Mouse (Mus musculus) leukemia stem cell, adult 10-12 weeks (primary cell): Measurements from ENCODE around the gene Hist1h2ae. TPM values are rescaled to one million over a fixed set of nuclear protein-coding genes. Genes with fewer than 3 reads are reported as not detected.

Experiments
- polyA plus RNA-seq: library from polyadenylated mRNA; stranded (reverse); fragments of >175 nt; gene quantifications from 2 replicates; pipeline ENCODE4 v1.2.3, GENCODE M21; 2012; ENCODE audit warnings: low replicate concordance

Gene Hist1h2ae
- polyA plus RNA-seq = 20.4 and 37.8 TPM in 2 replicates

GRCm38 (mm10) chr13:23571022-23571503, at the start of gene Hist1h2ae, which contains the start of gene Hist1h2bg:
Gene Hist1h2ae, minus strand, starts transcription at chr13:23571220.
Gene Hist1h2bg, plus strand, starts transcription at chr13:23571396.

DNA sequence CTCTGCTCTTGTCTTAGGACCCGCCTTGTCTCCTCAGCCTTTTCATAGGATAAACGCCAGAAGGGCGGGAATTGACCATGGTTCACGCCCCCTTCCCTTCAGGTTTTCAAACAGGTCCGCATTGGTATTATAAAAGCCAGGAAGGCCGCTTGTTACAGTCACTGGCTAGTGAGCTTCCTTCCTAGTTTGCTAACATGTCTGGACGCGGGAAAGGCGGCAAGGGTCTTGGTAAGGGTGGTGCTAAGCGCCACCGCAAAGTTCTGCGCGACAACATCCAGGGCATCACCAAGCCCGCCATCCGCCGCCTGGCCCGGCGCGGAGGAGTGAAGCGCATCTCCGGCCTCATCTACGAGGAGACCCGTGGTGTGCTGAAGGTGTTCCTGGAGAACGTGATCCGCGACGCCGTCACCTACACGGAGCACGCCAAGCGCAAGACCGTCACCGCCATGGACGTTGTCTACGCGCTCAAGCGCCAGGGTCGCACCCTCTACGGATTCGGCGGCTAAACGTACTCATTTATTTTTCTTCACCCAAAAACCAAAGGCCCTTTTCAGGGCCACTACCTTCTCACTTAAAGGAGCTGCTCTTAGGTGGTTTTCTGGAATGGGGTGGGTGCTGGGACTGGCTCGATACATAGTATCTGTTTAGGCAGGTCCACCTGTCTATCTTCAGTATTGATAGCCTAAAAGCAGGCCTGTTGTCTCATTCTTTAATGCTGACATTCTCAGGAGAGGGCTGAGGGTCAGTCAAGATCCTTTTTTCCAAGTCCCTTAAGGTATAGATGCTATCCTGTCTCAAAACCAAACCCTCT, 10.6 kb upstream of the Hist1h2ae start, which contains the start of gene Hist1h4d:
TSS of gene Hist1h4d (plus strand) at position 191 of the 811 bp plus-strand sequence.

GRCm38 (mm10) chr13:23575271-23575851, 4.3 kb upstream of the Hist1h2ae start, which contains the start of gene Hist1h3d:
Gene Hist1h3d, plus strand, starts transcription at chr13:23575763.

DNA sequence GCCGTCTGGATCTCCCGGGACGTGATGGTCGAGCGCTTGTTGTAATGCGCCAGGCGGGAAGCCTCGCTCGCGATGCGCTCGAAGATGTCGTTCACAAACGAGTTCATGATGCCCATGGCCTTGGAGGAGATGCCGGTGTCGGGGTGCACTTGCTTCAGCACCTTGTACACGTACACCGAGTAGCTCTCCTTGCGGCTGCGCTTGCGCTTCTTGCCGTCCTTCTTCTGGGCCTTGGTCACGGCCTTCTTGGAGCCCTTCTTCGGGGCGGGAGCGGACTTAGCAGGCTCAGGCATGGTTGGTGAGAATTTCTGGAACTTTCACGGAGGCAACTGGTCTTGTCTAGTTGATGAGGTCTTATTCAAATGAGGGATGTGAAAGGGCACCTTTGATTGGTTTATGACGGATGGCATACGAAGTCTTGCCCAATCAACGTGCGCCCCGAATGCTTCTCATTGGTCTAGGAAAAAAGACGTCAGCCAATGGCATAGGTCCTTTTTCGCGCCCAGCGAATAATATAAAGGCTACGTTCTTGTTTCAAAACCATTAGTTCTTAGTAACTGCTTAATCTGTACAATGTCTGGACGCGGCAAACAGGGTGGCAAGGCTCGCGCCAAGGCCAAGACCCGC, 3.0 kb upstream of the Hist1h2ae start, which contains the start of the genes Hist1h2bf and Hist1h2ad:
TSS of gene Hist1h2bf (minus strand) at position 299 of the 627 bp plus-strand sequence.
TSS of gene Hist1h2ad (plus strand) at position 484 of the 627 bp plus-strand sequence.

GRCm38 (mm10) chr13:23561883-23562659, 8.9 kb downstream of the Hist1h2ae start, which contains the start of gene Hist1h3e:
Gene Hist1h3e, minus strand, starts transcription at chr13:23562369.

GRCm38 (mm10) chr13:23552962-23553361, 18.1 kb downstream of the Hist1h2ae start, which contains the start of gene Hist1h1d:
Gene Hist1h1d, plus strand, starts transcription at chr13:23553262.

GRCm38 (mm10) chr13:23551146-23551834, 19.7 kb downstream of the Hist1h2ae start, which contains the start of gene Hist1h4f:
Gene Hist1h4f, minus strand, starts transcription at chr13:23551648.

DNA sequence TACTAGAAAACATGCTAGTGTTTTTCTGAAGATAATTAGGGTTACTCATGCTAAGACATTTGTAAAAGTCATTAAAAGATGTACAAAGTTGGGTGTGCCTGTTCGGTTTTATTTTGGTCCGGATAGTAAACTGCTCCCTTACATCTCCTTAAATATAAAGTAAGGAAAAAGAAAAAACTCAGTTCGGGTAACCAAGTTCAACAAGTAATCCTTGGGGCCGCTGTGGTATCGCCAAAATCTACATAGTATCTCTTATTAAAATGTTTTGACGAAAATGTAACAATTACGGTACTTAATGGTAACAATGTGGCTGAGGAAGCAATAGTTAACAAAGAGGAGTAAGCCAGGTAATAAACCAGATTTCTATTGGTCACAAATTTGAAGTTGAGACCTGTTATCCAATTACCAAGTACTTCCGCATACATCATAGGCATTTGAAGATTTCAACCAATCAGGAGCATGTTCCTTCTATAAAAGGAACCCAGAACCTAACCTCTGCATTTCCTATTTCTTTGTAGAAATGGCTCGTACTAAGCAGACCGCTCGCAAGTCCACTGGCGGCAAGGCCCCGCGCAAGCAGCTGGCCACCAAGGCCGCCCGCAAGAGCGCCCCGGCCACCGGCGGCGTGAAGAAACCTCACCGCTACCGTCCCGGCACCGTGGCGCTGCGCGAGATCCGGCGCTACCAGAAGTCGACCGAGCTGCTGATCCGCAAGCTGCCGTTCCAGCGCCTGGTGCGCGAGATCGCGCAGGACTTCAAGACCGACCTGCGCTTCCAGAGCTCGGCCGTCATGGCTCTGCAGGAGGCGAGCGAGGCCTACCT, 26.8 kb downstream of the Hist1h2ae start, which contains the start of gene Hist1h3f:
TSS of gene Hist1h3f (plus strand) at position 88 of the 822 bp plus-strand sequence.

DNA sequence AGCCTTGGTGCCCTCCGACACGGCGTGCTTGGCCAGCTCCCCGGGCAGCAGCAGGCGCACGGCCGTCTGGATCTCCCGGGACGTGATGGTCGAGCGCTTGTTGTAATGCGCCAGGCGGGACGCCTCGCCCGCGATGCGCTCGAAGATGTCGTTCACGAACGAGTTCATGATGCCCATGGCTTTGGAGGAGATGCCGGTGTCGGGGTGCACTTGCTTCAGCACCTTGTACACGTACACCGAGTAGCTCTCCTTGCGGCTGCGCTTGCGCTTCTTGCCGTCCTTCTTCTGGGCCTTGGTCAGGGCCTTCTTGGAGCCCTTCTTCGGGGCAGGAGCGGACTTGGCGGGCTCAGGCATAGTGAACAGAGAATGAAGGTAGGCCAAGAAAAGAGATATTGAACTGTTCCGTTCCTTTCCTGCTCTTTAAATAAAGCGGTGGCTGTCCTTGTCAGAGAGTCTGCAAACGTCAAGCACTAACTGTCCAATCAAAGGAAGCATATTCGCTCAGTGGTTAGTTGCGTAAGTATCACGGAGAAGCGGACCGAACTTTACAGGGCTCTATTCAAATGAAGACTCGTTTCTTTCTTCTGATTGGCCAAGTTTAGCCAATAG, 27.9 kb downstream of the Hist1h2ae start, which contains the start of gene Hist1h2bh:
TSS of gene Hist1h2bh (minus strand) at position 394 of the 609 bp plus-strand sequence.

GRCm38 (mm10) chr13:23535137-23536075, 35.6 kb downstream of the Hist1h2ae start, which contains the start of gene Hist1h3g:
Gene Hist1h3g, plus strand, starts transcription at chr13:23535422.

GRCm38 (mm10) chr13:23533560-23534367, 37.3 kb downstream of the Hist1h2ae start, which contains the start of gene Hist1h2af:
Gene Hist1h2af, plus strand, starts transcription at chr13:23533906.

DNA sequence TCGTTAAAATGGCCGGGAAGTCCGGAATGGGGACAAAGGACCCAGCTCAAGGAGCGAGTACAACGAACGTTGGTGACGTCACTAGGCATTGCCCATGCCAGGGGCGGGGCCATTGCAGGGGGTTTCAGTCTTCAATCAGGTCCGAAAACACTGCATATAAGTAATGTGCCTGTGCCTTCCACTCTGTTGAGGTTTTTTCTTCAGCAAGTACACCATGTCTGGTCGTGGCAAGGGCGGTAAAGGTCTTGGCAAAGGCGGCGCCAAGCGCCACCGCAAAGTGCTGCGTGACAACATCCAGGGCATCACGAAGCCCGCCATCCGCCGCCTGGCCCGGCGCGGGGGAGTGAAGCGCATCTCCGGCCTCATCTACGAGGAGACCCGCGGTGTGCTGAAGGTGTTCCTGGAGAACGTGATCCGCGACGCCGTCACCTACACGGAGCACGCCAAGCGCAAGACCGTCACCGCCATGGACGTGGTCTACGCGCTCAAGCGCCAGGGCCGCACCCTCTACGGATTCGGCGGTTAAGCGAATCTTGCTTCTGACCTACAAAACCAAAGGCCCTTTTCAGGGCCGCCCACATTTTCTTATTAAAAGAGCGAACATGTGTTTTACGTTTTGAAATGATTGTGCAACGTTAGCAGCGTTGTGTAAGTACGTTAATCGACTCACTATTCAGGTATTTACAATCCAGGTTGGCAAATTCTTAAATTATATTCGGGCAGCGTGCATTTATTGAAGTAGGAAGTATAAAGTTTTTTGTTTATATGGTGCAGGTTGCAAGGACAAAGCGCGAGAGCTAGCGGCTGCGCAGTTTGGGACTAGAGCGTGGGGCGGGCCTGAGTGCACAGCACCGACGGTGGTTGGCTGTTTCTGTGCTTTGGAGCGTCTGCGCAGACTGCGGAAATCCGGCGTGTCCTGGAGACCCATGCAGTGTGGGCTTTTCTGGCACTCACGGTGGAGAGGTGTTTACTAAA, 39.8 kb downstream of the Hist1h2ae start, which contains the start of gene Hist1h4h:
TSS of gene Hist1h4h (plus strand) at position 150 of the 975 bp plus-strand sequence.

